Mouse (Mus musculus): Measurements from ENCODE around the gene Stx1b. TPM values are rescaled to one million over a fixed set of nuclear protein-coding genes. Genes with fewer than 3 reads are reported as not detected.

Stx1b gene
- total RNA-seq, 2 experiments from 2014 or later: 6.9 to 9.4 TPM

Other genes with a start within 250 kb of the Stx1b start
- 1 to 10 TPM; 8.0 to 9.2 TPM for gene Ccdc189, start 236.0 kb downstream of the Stx1b start, total RNA-seq (2021)
- gene Rnf40, start 235.8 kb downstream of the Stx1b start, total RNA-seq (2021): 10 to 100 TPM; 51.5 to 59.7 TPM
- 10 to 100 TPM; 18.2 to 30.4 TPM for gene Zfp629, start 208.8 kb downstream of the Stx1b start, total RNA-seq (2021)
- gene Bcl7c, start 115.6 kb downstream of the Stx1b start, total RNA-seq (2021): 10 to 100 TPM; 77.0 to 81.8 TPM
- 1 to 10 TPM; 6.3 to 6.8 TPM for gene Ctf1, start 111.8 kb downstream of the Stx1b start, total RNA-seq (2021)
- gene Ctf2, start 92.4 kb downstream of the Stx1b start, total RNA-seq (2021): not detected
- 10 to 100 TPM; 12.3 to 18.5 TPM for gene Fbxl19, start 80.0 kb downstream of the Stx1b start, total RNA-seq (2021)
- gene Orai3, start 54.7 kb downstream of the Stx1b start, total RNA-seq (2021): 10 to 100 TPM; 31.5 to 32.0 TPM
- 10 to 100 TPM; 35.9 to 46.6 TPM for gene Setd1a, start 47.9 kb downstream of the Stx1b start, total RNA-seq (2021)
- 1 to 10 TPM; 4.7 to 5.6 TPM for gene Gm49388, start 38.9 kb downstream of the Stx1b start, total RNA-seq (2021)
- gene Hsd3b7, start 23.9 kb downstream of the Stx1b start, total RNA-seq (2021): 10 to 100 TPM; 57.1 to 73.1 TPM
- 10 to 100 TPM; 67.8 to 94.9 TPM for gene Stx4a, start 255 bp downstream of the Stx1b start, total RNA-seq (2021)
- 10 to 100 TPM; 29.8 to 35.6 TPM for gene Zfp646, start 51.7 kb upstream of the Stx1b start, total RNA-seq (2021)
- gene Zfp668, start 52.3 kb upstream of the Stx1b start, total RNA-seq (2021): 1 to 10 TPM; 5.4 to 9.5 TPM
- 1 to 10 TPM in 1 of 2 experiments, under 1 TPM in 1; 0.72 to 1.2 TPM for gene Prss53, start 66.4 kb upstream of the Stx1b start, total RNA-seq (2021)
- not detected for gene Gm21974, start 70.9 kb upstream of the Stx1b start, total RNA-seq (2021)
- gene Vkorc1, start 71.1 kb upstream of the Stx1b start, total RNA-seq (2021): 100 to 1,000 TPM in 1 of 2 experiments, 10 to 100 TPM in 1; 84.3 to 112 TPM
- gene Bckdk, start 79.5 kb upstream of the Stx1b start, total RNA-seq (2021): 100 to 1,000 TPM; 124 to 135 TPM
- gene Kat8, start 88.0 kb upstream of the Stx1b start, total RNA-seq (2021): 10 to 100 TPM; 22.5 to 24.7 TPM
- under 1 TPM; 0.45 to 0.96 TPM for gene Prss8, start 105.6 kb upstream of the Stx1b start, total RNA-seq (2021)
- gene Prss36, start 122.2 kb upstream of the Stx1b start, total RNA-seq (2021): 10 to 100 TPM; 11.5 to 12.4 TPM
- 100 to 1,000 TPM; 261 to 396 TPM for gene Fus, start 142.9 kb upstream of the Stx1b start, total RNA-seq (2021)
- gene Pycard, start 169.3 kb upstream of the Stx1b start, total RNA-seq (2021): 1 to 10 TPM; 5.6 to 8.0 TPM
- gene Trim72, start 179.4 kb upstream of the Stx1b start, total RNA-seq (2021): 10 to 100 TPM in 1 of 2 experiments, 1 to 10 TPM in 1; 5.2 to 24.5 TPM
- 1 to 10 TPM; 5.4 to 5.9 TPM for gene Itgam, start 238.1 kb upstream of the Stx1b start, total RNA-seq (2021)
- under 1 TPM in 1 of 2 experiments, not detected in 1; 0.09 TPM for gene Gm49368, start 238.1 kb upstream of the Stx1b start, total RNA-seq (2021)

Measured in adrenal gland, postnatal 10 days (tissue).